Mouse (Mus musculus) layer of hippocampus, adult 2 months (tissue): ENCODE measurements around the gene Tpgs1. TPM values are rescaled to one million over a fixed set of nuclear protein-coding genes. Genes with fewer than 3 reads are reported as not detected.

Experiments used
- DNase-seq, 2 experiments: peaks; one replicate each; pipeline ENCODE4 v3.0.0; 2022; ENCODE audit warnings: low spot score in 2 of 2
- H3K27ac ChIP-seq: fragments of 200-600 bp; 2 replicates; pipeline ENCODE4 v1.8.1; 2022
- H3K4me3 ChIP-seq: fragments of 200-600 bp; 2 replicates; pipeline ENCODE4 v1.8.1; 2022; ENCODE audit warnings: mild to moderate bottlenecking
- CTCF ChIP-seq: fragments of 200-600 bp; conservative IDR thresholded peaks from 2 replicates; pipeline ENCODE4 v1.8.1; 2022; ENCODE audit warnings: antibody characterized with exemption, mild to moderate bottlenecking, moderate library complexity
- long read RNA-seq, 2 experiments: library from polyadenylated mRNA; stranded (forward); transcript quantifications; one replicate each; pipeline ENCODE4 v2.0.0; 2021; ENCODE audit warnings: borderline mapping rate in 2 of 2
- total RNA-seq, 2 experiments: library from RNA; stranded (reverse); gene quantifications; 2 replicates each; pipeline ENCODE4 v1.2.3; 2021

Gene Tpgs1
- total RNA-seq = 10 to 100 TPM; 67.8 to 73.5 TPM
- long read RNA-seq, experiment 1, transcript Tpgs1-201 (2 exons, 1,143 nt) = major isoform, 67 of 72 reads
- long read RNA-seq, experiment 1, partial matches to known transcripts = 0 of 72 reads
- long read RNA-seq, experiment 1, other reads (novel, unspliced or antisense) = 5 of 72 reads
- long read RNA-seq, experiment 2, transcript Tpgs1-201 (2 exons, 1,143 nt) = major isoform, 98 of 103 reads
- long read RNA-seq, experiment 2, partial matches to known transcripts = 0 of 103 reads
- long read RNA-seq, experiment 2, other reads (novel, unspliced or antisense) = 5 of 103 reads

DNA sequence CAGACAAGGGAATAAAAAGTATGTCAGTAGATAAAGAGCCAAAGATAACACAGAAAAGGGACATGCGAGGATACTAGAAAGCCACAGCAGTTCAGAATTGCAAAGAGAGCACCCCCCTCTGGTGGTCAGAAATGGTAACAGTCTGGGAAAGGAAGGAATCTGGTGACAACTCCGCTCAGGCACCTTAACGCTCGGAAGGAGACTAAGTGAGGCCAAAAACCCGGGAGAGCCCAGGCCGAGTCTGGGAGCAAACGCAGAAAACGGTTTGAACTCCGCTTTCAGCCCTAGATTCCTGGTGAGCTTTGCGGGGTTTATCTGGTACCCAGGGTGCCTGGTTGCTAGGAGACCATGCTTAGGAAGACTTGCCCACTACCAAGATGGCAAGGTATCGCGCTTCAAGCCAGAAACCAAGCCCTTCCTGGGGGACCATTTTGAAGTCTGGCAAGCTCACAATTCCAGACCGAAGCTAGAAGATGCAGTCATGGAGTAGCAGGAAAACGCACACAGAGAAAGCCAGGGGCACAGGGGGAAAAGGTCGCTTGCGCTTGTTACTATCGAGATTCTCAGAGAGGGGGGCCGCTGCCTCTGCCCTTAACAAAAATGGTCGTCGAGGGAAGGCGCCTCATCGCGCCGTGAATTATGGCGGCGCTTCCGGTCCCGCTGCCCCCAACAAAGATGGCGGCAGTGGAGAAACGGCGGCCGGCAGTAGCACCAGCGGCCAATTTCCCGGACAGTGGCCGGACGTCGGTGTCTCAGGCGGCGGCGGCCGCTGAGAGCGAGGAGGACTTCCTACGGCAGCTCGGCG, at the start of gene Tpgs1:
Gene Tpgs1, plus strand, starts transcription at position 599 of the 805 bp plus-strand sequence.
- H3K4me3 ChIP-seq = peak within 1 kb of the TSS; percentile 90
- DNase-seq = peak; percentile 91 to 93
- peak within 1 kb of the TSS; percentile 96 for H3K27ac ChIP-seq
- peak; percentile 97 for TF ChIP-seq CTCF

DNA sequence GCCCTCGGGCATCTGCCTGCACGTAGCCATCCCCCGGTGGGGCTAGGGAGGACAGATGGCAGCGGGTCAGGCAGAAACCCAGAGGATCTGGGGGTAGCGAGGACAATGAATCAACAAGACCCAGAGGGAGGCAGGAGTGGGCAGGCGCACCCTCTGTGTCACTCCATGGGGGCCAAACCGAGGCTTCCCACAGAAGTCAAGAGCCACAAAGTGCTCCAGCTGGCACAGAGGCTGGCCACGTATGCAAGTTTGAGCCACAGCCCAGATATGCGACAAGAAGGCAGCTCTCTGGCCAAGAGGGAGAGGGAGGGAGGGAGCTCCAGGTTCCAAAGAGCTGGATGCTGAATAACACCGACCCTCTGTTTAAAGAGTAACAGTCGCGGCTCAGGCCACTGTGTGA, 45.2 kb upstream of the Tpgs1 start:
- TF ChIP-seq CTCF = no peak
- H3K4me3 ChIP-seq = no peak overlapping the region
- no peak for DNase-seq
- H3K27ac ChIP-seq = no peak overlapping the region

DNA sequence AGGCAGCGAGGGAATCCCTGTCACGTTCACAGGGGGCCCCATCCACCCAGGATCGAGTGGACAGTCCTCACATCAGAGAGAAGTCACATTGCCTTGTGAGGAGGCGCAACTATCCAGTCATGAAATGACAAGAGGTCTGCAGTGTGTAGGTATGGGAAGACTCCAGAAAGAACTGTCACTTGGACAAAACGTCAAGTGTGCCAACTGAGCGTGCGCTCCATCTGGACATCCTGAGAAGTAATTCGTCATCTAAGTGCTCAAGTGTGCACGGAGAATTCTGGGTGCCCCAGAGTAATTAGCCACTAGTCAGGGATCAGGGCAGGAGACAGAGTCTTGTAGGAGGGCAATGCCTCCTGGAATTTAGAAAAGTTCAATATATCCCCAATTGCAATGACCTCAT, 43.8 kb upstream of the Tpgs1 start:
- no peak for TF ChIP-seq CTCF
- Histone ChIP-seq H3K27ac (no peak overlapping the region), H3K4me3 (no peak overlapping the region)
- no peak for DNase-seq

DNA sequence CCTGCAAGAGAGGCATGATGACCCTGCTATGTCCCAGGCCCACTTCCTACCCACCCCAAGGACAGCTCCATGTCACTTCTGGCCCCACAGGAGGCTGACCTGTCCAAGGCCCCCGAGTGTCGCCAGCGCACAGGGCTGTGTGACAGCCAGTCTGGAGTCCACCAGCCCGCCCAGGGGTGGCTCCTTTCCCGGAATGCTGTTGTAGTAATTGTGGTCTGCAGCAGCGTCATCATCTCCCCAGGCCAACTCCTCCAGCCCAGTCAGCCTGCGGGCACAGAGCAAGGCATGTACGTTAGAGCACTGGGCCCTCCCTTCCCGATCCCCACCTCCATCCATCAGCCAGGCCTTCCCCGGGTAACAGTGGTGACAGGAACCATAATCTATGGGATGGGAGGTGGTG, 43.0 kb upstream of the Tpgs1 start:
- H3K27ac ChIP-seq = no peak overlapping the region
- DNase-seq = no peak
- H3K4me3 ChIP-seq = no peak overlapping the region
- TF ChIP-seq CTCF = no peak

DNA sequence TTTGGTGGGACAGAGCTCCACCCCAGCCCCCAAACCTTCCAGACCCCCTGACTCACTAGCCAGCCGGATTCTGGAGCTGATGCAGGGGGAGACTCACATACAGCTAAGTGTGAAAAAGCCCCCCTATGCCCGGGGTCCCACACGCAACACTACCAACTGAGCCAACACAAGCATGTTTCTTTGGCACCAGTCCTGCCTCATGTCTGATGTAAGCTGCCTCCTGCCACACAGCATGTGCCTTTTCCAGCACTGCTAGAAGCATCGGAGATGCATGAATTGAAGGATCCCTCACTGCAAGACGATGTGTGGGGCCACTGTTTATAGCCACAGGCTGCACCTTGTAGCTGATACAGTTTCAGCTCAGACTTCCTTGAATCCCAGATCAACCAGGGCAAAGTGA, 40.8 kb upstream of the Tpgs1 start:
- no peak for TF ChIP-seq CTCF
- DNase-seq = no peak
- Histone ChIP-seq H3K4me3 (no peak overlapping the region), H3K27ac (peak overlapping the region; percentile 43; the same call in 1 of the 2 replicates)

DNA sequence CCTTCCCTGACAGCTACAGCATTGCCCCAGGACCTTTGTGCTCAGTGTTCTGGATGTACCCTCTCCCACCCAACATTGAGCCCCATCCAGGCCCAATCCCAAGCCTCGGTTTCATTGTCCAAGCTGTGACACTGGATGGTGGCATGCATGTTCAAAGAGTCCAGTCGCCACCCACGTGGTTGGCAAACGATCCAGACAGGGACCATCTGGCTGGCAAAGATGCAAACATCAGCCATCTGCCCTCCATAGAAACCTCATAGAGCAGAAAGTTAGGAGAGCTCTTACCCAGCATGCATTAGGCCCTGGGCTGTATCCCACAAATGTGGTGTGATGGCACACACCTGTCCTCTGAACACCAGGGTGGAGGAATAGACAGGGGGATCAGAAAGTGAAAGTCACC, 37.7 kb upstream of the Tpgs1 start:
- no peak overlapping the region for H3K4me3 ChIP-seq
- TF ChIP-seq CTCF = no peak
- H3K27ac ChIP-seq = peak overlapping the region; percentile 54; the same call in 1 of the 2 replicates
- peak; percentile 68 to 70 for DNase-seq

DNA sequence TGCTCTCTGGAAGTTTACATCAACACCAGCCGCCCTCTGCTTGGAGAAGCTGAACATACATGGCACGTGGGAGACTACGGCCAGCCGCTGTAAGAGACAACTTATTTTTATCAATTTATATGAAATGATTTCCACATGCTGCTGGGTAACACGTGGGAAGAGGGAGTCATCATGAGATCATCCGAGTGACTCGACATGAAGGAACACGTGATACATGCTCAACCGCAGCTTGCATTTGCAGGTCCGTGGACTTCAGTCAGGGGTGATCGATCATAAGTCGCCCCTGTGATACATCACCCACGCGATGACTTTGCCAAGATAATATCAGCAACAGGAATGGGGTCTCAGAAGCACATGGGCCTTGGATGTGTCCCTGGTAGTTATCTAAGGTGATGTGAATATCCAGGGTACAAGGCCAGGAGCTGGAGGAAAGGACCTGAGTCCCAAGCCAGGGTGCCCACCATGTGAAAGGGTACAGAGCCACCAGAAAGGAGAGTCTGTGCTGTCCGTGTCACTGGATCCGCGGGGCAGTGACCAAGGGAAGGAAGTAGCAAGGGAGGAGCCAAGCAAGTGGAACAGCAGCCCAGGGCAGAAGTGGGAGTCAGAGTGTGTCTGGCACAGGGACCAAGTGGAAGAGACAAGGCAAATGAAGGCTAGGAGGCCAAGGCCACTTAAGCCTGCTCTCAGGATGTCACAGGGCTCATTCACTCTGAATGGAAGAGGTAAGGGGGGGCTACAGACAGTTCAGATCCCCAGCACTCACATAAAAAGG, 36.0 kb upstream of the Tpgs1 start:
- Histone ChIP-seq H3K27ac (peak overlapping the region; percentile 75), H3K4me3 (no peak overlapping the region)
- TF ChIP-seq CTCF = no peak
- no peak for DNase-seq

DNA sequence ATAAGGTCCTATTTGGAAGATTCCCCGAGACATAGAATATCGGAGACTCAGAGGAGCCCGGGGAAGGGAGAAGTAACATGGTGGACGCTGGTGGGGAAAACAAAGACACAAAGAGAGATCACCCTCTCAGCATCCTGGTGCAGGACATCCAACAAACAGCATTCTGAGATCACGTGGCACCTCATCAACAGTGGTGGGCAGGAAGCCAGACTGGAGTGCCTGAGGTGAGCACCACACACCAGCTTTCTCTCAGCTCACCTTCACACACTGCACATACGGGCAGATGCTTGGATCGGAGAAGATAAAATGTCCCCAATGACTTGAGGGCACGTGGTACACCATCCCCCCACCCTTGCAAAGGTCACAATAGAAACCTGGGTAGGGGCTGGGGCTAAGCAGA, 32.9 kb upstream of the Tpgs1 start:
- no peak for DNase-seq
- H3K4me3 ChIP-seq = peak overlapping the region; percentile 75
- no peak for TF ChIP-seq CTCF
- peak overlapping the region; percentile 98; the same call in 1 of the 2 replicates for H3K27ac ChIP-seq

DNA sequence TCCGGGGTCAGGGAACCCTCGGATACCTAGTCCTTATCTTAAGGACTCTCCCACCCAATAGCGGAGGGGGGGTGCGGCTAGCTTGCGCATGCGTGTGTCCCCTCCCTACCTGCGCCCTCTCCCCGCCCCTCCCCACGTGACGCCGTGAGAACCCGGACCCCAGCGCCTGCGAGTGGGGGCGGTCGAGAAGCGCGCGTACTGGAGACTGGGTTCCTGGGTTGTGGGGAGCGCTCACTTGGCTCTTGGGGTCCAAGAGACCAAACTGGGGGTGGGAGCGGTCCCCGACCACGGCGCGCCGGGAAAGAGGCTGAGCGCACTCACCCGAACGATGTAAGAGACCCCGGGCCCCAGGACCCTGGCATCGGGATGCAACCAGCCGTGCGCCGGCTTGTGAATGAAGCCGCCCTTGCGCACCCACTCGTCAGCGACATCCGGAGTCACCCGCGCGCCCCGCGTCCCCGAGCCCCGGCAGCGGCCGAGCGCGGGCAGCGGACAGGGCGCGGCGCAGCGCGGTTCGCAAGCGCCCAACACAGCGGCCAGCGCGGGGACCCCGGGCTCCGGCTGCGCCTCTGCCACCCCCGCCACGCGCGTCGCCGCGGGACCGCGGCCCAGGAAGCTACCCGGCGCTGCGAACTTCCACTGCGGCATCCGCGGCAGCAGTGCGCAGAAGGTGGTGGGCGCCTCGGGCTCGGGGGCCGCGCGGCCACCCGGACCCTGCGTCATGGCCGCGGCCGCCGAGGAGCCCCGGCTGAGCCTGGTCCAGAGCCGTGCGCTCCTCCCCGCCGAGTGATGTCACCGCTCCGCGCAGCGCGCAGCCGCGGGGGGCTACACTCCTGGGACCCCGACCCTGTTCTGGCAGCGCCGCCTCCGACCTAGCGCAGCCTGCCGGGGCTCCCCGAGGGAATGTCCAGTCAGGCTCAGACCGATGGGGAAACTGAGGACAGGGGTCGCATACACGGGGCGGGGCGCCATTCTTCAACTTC, 31.8 kb upstream of the Tpgs1 start, which contains the start of gene Shc2:
Gene Shc2, minus strand, starts transcription at position 791 of the 983 bp plus-strand sequence.
- Histone ChIP-seq H3K4me3 (peak within 1 kb of the TSS; percentile 75), H3K27ac (peak within 1 kb of the TSS; percentile 98)
- no peak for TF ChIP-seq CTCF
- peak; percentile 85 to 86 for DNase-seq

DNA sequence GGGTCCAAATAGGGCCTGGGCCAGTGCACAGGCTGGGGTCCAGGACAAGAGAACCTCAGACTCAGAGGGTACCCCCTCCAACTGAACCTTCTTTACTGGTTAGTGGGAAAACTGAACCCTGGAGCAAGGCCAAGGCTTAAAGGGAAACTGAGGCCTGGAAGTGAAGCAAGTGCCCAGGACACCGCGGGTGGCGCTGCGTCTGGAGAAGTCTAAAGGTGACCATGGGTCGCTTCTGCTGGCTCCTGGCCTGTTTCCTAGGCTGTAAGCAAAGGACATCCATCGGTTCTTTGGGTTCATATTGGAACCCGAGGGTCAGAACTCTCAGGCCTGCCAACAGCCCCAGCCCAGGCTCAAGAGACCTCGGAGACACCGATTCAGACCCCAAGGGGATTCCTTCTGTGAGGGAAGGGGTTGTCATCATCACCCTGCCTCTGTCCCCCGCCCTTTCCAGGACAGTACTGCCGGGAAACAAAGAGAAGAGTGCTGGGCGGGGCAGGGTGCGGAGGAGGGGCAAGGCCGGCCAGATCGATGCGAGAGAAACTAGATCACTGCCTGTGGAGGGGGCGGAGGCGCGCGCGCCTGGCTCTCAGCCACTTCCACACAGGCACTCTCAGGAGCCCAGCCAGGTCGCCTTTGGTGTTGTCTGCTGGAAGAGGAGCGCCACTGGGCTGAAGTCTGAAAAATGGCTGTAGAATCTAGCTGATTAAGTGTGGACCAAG, 30.5 kb upstream of the Tpgs1 start:
- no peak for TF ChIP-seq CTCF
- DNase-seq = peak; percentile 55 to 62
- Histone ChIP-seq H3K27ac (peak overlapping the region; percentile 98), H3K4me3 (peak overlapping the region; percentile 75)

DNA sequence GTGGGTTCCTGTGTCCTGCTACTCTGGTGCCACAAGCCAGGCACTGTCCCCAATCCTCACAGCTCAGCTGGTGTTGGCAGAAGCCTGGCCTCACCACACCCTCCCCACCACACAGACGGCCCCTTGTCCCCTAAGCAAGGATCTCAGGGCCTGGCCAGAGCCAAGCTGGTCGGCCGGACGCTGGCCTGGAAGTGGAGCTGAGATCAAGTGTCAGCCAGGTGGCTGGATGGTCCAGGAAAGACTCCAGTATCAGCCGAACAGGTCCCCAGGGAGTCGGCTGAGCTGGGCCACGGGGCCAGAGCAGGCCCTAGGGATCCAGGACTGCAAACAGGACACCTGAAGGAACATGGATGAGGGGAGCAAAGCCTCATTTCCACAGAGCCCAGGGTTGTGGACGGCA, 23.5 kb upstream of the Tpgs1 start, which contains the start of gene Odf3l2:
Gene Odf3l2, minus strand, starts transcription at position 28 of the 400 bp plus-strand sequence.
- TF ChIP-seq CTCF = no peak
- DNase-seq = no peak
- Histone ChIP-seq H3K27ac (no peak within 1 kb of the TSS), H3K4me3 (no peak within 1 kb of the TSS)
